Mouse (Mus musculus) small intestine, adult 10 weeks (tissue): ENCODE results near the gene Ncln. TPM values are rescaled to one million over a fixed set of nuclear protein-coding genes. Genes with fewer than 3 reads are reported as not detected.

ENCODE experiments used
- polyA plus RNA-seq: library from polyadenylated mRNA; stranded (reverse); fragments of 350-450 nt; fragmentation: Illumina TruSeq; extraction: RNeasy Lipid Tissue Mini Kit (QIAGEN cat#74804); gene quantifications from one replicate; pipeline ENCODE4 v1.2.3, GENCODE M21; 2014; ENCODE audit warnings: low replicate concordance

Gene Ncln
- not detected for polyA plus RNA-seq

GRCm38 (mm10) chr10:81496264-81496901, at the start of gene Ncln:
Gene Ncln, minus strand, starts transcription at chr10:81496392.

GRCm38 (mm10) chr10:81545161-81545747, 49.1 kb upstream of the Ncln start, which contains the start of gene Gna11:
Gene Gna11, minus strand, starts transcription at chr10:81545190.

GRCm38 (mm10) chr10:81524051-81524605, 27.9 kb upstream of the Ncln start, which contains the start of gene Gna15:
Gene Gna15, minus strand, starts transcription at chr10:81524225.

GRCm38 (mm10) chr10:81500032-81500431, 3.8 kb upstream of the Ncln start, which contains the start of gene S1pr4:
Gene S1pr4, minus strand, starts transcription at chr10:81500132.

GRCm38 (mm10) chr10:81482533-81482889, 13.7 kb downstream of the Ncln start, which contains the start of gene Celf5:
Gene Celf5, minus strand, starts transcription at chr10:81482709.

GRCm38 (mm10) chr10:81455181-81455895, 40.9 kb downstream of the Ncln start, which contains the start of gene Nfic:
Gene Nfic, minus strand, starts transcription at chr10:81455635.

Other genes with a start within 250 kb of the Ncln start
- not detected for gene Matk, start 243.5 kb downstream of the Ncln start, polyA plus RNA-seq
- gene Mrpl54, start 229.5 kb downstream of the Ncln start, polyA plus RNA-seq: 0.89 TPM
- gene Apba3, start 229.4 kb downstream of the Ncln start, polyA plus RNA-seq: not detected
- gene Tjp3, start 204.8 kb downstream of the Ncln start, polyA plus RNA-seq: 1.3 TPM
- gene Pip5k1c, start 203.4 kb downstream of the Ncln start, polyA plus RNA-seq: 1.4 TPM
- not detected for gene Cactin, start 175.3 kb downstream of the Ncln start, polyA plus RNA-seq
- not detected for gene Tbxa2r, start 167.7 kb downstream of the Ncln start, polyA plus RNA-seq
- not detected for gene Gipc3, start 153.1 kb downstream of the Ncln start, polyA plus RNA-seq
- gene Hmg20b, start 145.9 kb downstream of the Ncln start, polyA plus RNA-seq: 7.1 TPM
- gene Mfsd12, start 138.9 kb downstream of the Ncln start, polyA plus RNA-seq: not detected
- not detected for gene 4930404N11Rik, start 130.6 kb downstream of the Ncln start, polyA plus RNA-seq
- 0.15 TPM for gene Fzr1, start 117.9 kb downstream of the Ncln start, polyA plus RNA-seq
- gene Dohh, start 112.0 kb downstream of the Ncln start, polyA plus RNA-seq: not detected
- gene Gm48551, start 111.9 kb downstream of the Ncln start, polyA plus RNA-seq: 0.56 TPM
- gene Gm48552, start 107.4 kb downstream of the Ncln start, polyA plus RNA-seq: not detected
- gene Smim24, start 103.3 kb downstream of the Ncln start, polyA plus RNA-seq: 129 TPM
- gene Nfic, start 40.8 kb downstream of the Ncln start, polyA plus RNA-seq: 2.3 TPM
- 1.8 TPM for gene Celf5, start 13.7 kb downstream of the Ncln start, polyA plus RNA-seq
- gene S1pr4, start 3.7 kb upstream of the Ncln start, polyA plus RNA-seq: not detected
- gene Gna15, start 27.8 kb upstream of the Ncln start, polyA plus RNA-seq: not detected
- 7.6 TPM for gene Gna11, start 48.8 kb upstream of the Ncln start, polyA plus RNA-seq
- 7.5 TPM for gene Aes, start 63.1 kb upstream of the Ncln start, polyA plus RNA-seq
- gene Tle2, start 78.2 kb upstream of the Ncln start, polyA plus RNA-seq: 1.5 TPM
- gene Tle6, start 104.7 kb upstream of the Ncln start, polyA plus RNA-seq: not detected
- 2.2 TPM for gene BC025920, start 109.9 kb upstream of the Ncln start, polyA plus RNA-seq
- not detected for gene Sirt6, start 131.4 kb upstream of the Ncln start, polyA plus RNA-seq
- 0.97 TPM for gene Ankrd24, start 132.1 kb upstream of the Ncln start, polyA plus RNA-seq
- gene Gm10778, start 152.7 kb upstream of the Ncln start, polyA plus RNA-seq: 12.8 TPM
- 30.6 TPM for gene Zfp433, start 208.4 kb upstream of the Ncln start, polyA plus RNA-seq